Mouse (Mus musculus) spleen, postnatal 4 days (tissue): ENCODE data around the gene Magoh.

Experiments used
- DNase-seq, 2 experiments: peaks; one replicate each; pipeline ENCODE4 v3.0.0; 2022; ENCODE audit warnings: low spot score in 2 of 2

Gene Magoh

DNA sequence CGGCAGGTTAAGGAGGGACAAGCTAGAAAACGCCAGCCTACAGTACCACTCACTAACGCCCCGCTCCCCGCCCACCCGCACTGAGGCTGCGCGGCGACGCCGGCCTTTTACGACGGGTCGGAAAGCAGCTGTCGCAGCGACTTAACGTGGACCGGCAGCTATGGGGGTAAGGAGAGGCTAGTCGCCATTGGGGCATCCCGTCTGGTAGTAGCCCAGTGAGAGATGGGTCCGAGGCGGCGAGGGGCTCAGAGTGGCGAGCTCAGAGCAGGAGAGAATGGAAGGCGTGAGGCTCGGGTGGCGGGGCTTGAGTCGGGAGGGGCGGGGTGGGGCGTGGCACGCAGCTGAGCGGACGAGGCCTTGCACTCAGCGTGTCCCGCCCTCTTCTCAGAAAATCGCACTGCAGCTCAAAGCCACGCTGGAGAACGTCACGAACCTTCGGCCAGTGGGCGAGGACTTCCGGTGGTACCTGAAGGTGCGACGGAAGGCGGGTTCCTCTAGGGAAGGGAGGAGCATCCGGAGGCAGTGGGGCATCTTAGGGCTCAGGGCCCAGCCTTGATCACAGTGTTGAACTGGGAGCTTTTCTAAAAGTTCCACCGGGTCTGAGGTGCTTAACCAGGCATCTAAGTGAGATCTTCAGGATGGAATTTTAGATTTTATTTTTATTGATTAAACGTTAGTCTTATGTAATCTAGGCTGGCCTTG lies 10.3 kb downstream of the Magoh start, which contains the start of gene 0610037L13Rik:
Gene 0610037L13Rik (plus strand): TSS at position 83 of the 702 bp plus-strand sequence.
- DNase-seq, result peak; percentile 88 to 93

DNA sequence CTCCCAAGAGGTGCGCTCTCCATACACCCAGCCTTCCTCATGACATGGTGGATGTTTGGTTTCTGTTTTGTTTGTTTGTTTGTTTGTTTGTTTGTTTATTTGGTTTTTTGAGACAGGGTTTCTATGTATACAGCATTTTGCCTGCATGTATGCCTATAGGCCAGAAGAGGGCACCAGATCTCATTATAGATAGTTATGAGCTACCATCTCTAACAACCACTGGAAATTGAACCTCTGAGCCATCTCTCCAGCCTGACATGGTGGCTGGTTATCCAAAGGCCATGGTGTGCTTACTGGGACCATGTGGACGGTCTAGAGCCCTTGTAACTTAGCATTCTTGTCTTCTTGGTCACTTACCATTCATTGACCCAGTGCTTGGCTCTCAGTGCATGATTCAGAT lies 13.1 kb downstream of the Magoh start:
- no peak for DNase-seq

DNA sequence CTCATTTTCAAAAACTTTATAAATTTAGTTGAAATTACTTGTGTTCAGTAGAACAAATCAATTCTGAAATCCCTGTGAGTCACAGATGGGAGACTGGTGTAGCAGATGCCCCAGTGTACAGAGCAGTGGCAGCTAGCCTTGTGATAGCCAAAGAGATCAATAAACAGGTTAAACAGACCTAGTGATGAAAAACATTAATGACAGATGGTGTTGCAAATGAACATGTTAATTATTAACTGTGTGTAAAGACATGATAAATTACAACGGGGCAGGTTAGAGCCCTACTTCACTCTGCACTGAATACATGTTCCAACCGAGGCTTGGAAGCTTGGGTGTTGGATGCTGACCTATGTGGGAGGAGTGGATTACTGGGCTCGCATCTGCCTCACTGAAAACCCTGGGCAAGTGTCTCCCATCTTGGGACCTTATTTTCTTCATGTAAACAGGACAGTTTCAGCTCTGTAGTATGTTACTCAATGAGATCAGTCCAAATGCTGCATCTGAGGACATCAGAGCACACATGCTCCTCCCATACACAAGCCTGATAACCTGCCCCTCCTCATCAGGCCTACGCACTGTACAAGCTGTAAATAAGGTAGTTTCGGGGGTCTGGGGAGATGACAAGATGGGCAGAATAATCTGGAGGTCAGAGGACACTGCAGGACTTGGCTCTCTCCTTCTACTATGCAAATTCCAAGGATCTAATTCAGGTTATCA lies 19.8 kb downstream of the Magoh start:
- DNase-seq, result no peak

DNA sequence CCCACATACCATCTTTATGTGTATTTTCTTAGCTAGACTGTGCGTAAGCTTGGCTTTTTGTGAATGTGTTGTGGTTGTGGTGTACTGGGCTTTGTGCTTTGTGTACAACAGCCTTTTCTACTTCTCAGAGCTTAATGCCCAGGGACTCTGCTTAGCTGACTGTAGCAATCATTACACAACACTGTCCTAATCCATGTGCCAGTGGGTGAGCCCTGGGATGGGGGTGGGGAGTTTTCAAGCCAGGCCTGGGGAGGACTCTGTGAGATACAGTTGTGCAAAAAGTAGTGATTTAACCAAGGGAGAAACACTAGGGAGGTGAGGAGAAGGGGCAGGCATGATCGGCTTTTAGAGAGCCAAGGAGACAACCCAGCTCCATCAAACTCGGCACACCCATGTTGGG lies 20.7 kb downstream of the Magoh start:
- DNase-seq, result no peak

DNA sequence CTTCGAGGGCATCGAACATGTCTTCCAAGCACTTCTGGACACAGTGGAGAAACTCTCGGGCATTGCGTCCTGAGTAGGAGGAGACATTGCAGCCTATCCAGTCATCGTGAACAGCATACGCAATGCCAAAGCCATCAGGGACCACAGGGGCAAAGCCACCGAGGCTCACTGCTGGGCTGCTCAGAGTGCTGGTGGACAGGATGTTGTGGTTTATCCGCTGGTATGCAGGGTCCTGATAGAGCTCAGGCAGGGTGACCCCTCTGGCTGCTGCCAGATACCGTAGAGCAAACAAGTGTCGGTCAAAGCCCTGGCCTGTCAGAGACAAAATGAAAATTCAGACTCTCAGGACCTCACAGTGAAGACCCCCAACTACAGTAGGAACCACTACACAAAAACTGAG lies 24.7 kb downstream of the Magoh start:
- no peak for DNase-seq

DNA sequence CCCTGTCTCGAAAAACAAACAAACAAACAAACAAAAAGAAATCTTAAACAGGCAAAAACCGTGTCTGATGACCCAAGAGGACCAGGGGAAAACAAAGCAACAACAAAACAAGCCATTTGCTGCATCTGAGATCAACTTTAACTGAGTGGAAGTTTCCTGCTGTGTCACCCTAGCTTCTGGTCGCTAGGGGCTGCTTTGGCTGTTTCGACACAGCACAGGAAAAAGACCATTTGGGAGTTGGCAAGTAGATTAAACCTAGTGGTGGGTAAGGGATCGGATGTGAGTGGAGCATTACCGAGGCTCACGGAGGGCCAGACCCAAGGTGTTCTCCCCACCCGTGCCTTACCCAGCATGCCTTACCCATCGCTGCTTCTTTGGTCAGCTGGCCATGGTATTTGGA lies 27.0 kb downstream of the Magoh start:
- DNase-seq, result no peak

DNA sequence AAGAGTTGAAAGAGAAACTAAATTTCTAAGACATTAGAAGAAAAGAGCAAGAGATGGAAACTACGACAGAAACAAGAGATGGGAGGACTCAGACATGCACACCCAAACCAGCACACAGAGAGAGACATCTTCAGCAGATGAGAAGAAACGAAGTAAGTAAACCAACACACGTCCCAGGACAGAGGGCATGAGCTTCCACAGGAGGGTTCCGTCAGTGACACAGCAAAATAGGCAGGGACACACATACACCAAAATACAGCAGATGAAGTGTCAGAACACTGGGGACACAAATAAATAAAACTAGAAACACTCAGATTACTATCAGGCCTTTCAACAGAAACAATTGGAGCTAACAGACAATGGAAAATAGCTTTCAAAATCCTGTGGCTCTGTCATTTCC lies 30.5 kb downstream of the Magoh start:
- DNase-seq, result no peak

DNA sequence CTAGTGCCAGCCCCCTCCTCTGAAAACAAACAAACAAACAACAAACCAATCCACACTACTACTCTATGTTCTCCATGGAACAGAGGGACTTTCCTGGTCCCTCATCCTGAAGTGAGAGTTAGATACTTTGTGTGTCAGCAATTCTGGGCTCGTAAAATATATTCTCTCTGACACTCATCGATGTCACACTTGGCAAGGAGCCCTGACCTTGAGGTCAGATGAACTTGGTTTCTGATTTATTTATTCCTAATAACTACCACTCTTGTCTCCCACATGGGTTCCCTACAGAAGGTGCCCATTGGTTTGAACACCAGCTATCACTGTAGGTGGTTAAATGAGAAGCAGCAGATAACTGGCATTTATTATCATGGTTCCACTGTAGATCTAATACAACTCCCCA lies 40.8 kb downstream of the Magoh start:
- no peak for DNase-seq

DNA sequence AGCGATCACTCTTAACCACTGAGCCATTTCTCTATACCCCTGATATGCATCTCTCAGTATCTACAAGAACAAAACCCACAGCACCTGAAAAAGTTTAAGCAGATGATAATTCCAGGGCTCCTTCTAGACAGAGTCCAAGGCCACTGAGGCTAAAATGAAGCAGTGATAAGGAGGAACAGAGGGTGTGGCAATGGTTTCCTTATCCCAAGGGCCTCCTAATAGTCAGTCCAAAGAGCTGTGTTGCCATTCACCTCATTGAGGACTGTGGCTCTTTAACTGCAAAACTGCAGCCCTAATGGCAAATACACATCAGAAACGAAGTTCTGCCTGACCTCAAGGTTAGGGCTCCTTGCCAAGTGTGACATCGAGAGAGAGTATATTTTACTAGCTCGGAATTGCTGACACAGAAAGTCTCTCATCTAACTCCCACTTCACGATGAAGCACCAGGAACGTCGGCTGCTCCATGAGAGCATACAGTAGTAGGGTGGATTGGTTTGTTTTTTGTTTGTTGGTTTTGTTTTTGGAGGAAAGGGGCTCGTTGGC lies 41.7 kb downstream of the Magoh start:
- DNase-seq, result no peak

DNA sequence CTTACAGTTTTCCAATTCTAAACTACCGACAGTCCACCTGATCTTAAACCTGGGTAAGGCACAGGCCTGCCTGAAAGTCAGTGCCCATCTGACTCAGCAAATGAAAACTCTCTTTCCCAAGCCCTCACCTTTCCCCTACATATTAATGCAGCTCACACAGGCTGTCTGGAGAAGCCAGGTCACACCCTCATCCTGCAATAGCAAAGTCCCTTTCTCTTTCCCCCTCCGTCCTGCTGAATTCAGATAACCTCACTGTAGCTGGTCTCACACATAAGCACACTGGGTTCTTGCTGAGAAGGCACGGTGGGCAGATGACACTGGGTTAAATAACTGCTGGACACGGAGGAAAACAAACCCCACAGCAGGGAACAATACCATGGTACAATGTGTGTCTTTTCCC lies 42.4 kb downstream of the Magoh start:
- no peak for DNase-seq

DNA sequence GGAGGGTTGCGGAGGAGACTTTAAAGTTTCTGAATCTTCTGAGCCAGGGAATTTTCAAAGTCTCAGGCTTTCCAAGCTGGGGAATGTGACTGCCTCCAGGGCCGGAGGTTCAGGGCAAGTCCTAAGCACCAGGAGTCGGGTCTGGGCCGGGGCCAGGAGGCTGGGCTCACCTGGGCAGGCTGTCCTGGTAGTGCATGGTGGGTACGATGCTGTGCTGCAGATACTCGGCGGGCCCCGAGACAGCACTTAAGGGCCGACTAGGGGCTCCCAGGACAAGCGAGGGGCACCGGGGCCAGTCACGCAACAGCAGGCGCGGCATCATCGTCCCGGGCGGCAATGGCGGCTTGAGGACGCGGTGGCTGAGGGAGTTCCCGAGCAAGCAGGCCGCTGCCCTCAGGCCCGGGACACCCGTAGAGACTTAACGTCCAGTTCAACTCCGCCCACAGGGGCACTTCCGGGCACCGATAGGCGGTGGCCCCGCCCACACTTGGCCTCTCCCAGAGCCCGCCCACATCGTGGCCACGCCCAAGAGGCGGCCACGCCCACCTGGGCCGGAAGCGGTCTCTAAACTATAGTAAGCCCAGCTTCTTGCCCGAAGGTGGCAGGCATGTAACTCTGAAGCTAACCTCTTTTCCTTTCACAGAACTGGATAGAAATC lies 43.7 kb downstream of the Magoh start, which contains the start of gene Cpt2:
Gene Cpt2 (minus strand): TSS at position 466 of the 658 bp plus-strand sequence.
- DNase-seq, result peak; percentile 96 to 98

DNA sequence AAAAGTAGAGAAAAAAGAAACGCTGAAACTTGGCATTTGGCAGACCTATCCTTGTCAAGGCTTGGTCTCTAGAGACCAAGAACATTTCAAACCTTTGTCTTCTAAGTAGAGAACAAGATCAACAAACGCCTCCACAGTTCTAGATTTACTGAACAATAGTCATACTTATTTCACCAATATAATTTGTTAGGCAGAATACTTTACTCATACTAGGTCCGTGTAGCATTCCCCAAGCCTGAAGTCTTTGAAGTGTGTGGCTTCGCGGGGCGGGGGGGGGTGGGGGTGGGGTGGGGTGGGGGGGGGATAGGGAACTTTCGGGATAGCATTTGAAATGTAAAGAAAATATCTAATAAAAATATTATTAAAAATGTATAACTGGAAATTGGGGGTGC lies 44.2 kb downstream of the Magoh start:
- no peak for DNase-seq

DNA sequence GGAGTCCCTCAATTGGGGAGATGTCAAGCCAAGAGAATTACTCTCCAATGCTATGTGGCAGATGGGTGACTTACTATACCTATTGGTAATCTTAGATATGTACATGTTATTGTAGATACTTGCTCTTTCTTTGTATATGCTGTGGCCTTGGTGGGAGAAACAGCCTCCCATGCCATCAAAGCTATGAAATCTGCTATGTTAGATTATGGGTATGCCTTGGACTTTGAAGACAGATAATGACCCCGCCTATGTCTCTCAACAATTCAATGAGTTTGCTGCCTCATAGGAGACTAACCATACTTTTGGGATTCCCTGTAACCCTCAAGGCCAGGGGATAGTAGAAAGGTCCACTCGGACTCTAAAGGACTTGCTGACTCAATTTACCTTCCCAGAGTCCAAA lies 48.7 kb downstream of the Magoh start:
- no peak for DNase-seq

DNA sequence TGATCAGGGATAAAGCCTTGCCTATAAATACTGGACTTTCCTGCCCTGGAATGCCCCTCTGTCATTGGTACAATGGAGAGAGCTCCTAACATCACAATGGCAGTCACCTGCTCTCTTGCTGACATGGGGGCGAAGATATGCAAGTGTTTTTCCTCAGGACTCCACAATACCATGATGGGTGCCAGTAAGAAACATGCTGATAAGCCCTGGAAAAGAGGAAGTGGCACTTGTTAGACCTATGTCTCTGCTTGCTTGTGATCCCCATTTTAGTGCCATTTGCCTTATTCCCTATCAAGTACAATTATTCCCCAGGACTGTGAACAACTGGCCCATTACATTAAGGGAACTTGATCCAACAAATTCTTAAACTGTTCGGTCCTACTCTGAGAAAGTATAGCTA lies 49.2 kb downstream of the Magoh start:
- DNase-seq, result no peak

DNA sequence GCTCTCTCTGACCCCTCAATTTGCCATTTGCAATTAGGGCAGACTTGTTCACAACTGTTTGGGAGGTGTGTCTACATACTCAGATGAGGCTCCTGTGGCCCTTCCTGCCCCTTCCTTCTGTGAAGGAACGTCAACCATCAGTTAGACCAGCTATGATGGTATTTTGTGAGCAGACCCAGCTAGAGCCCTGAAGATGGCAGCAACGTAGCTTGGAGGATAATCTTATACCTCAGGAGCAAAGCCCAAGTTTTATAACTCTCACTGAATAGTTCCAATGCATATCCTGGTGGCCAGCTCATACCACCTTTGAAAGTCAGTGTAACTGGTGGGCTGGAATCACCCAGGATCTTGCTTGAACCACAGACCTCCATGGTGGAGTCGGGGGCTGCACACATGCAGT lies 51.9 kb downstream of the Magoh start:
- no peak for DNase-seq

DNA sequence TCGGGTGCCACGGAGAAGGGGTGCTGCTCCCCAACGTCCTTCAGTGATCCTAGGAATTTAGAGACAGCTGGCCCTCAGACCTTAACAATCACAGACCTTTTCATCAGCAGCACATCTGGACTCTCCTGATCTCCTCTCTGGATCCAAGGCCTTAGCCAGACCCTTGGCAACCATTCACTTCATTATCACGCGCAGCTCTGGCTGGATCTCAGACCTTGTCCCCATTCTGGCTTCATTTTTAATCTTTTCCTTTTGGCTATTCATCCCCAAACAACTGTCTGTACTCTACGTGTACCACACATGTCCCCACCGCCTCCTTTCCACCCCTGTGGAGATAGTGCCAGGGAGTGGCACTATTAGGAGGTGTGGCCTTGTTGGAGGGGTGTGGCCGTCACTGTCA lies 53.7 kb downstream of the Magoh start:
- DNase-seq, result no peak

DNA sequence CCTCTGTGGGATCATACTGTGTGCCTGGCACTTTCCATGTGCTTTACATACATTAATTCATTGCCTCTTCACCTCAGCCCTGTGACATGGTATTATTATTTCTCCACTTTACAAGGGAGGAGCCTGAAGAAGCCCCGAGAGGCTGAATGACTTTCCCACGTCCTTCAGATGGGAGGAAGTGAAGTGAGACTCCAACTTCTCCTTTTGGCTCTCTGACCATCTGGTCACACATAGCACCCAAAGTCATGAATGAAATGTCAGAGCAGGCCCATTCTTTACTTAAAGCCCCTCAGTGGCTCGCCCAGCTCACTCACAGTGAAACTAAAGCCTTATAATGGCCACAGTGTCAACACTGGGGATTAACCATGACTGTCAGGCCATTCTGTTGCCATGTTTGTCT lies 55.7 kb downstream of the Magoh start:
- no peak for DNase-seq
